Mouse (Mus musculus) liver, adult 2 months (tissue): ENCODE measurements at regions not wholly inside any gene's neighbourhood (a gene's known extent, or its start where the extent isn't known, plus 50 kb on each side); places are given as distances from the start of the nearest gene placed in this dataset.

ENCODE experiments used
- CTCF ChIP-seq: fragments of 200-500 bp; IDR thresholded peaks from 2 replicates; pipeline ENCODE4 v1.5.1; 2011; ENCODE audit warnings: low read depth, low read length, control low read depth
- POLR2A ChIP-seq: fragments of 200-500 bp; IDR thresholded peaks from 2 replicates; pipeline ENCODE4 v1.6.1; 2011; ENCODE audit warnings: low read length, control low read depth; ENCODE audit not compliant: insufficient read depth; ENCODE audit errors: extremely low read depth

- TF ChIP-seq POLR2A (no peak), CTCF (no peak)
Observed at GRCm38 (mm10) chr4:81124155-81124554, 213.7 kb downstream of the Lurap1l start.
